Mouse (Mus musculus) megakaryocyte, embryonic 14.5 days (primary cell): ENCODE results near the gene Gm45234. TPM values are rescaled to one million over a fixed set of nuclear protein-coding genes. Genes with fewer than 3 reads are reported as not detected.

ENCODE experiments used
- H3K27me3 ChIP-seq: replicated peaks from 2 replicates; pipeline ENCODE3; 2012; ENCODE audit warnings: inconsistent platforms
- H3K36me3 ChIP-seq: replicated peaks from 2 replicates; pipeline ENCODE3; 2012; ENCODE audit warnings: low read length, inconsistent platforms, mixed read lengths
- H3K4me1 ChIP-seq: 2 replicates; pipeline ENCODE4 v1.6.1; 2012; ENCODE audit warnings: inconsistent platforms
- H3K4me3 ChIP-seq: replicated peaks from 2 replicates; pipeline ENCODE3; 2012; ENCODE audit warnings: moderate library complexity, mild to moderate bottlenecking, inconsistent platforms
- H3K9me3 ChIP-seq: 2 replicates; pipeline ENCODE4 v1.6.1; 2012; ENCODE audit warnings: inconsistent platforms
- FLI1 ChIP-seq: IDR thresholded peaks from 2 replicates; pipeline ENCODE4 v1.6.1; 2012; ENCODE audit warnings: low read length, inconsistent platforms, mixed read lengths
- GATA1 ChIP-seq: IDR thresholded peaks from 3 replicates; pipeline ENCODE4 v1.6.1; 2012; ENCODE audit warnings: mixed read lengths, low read length, inconsistent platforms, borderline replicate concordance
- polyA plus RNA-seq: library from polyadenylated mRNA; stranded (reverse); fragments of >175 nt; gene quantifications from 2 replicates; pipeline ENCODE4 v1.2.3, GENCODE M21; 2012; ENCODE audit warnings: low replicate concordance; ENCODE audit not compliant: insufficient read depth

Gm45234 gene
- polyA plus RNA-seq, 1 experiment = not detected

DNA sequence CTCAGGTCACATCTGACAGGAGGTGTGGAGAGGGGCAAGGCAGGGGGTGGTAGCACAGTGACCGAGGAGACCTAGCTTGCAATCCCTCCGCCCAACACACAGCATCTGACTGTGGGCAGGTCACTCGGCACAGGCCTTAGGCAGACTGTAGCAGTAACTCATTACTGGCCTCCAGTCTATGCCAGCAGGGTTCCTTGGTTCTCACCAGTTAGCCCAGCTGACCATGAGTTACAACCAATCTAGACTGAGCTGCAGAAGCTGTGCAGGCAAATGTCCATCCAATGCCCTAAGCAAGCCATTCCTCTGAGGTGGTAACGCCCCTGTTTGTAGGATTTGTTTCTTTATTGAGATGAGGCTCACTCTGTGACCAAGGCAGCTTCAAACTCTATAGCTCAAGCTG lies 56.5 kb downstream of the Gm45234 start:
- H3K4me3 ChIP-seq = no peak overlapping the region
- H3K4me1 ChIP-seq = peaks cover 43% of the 10 kb centered on the region
- TF ChIP-seq GATA1 = no peak
- no peak for TF ChIP-seq FLI1
- H3K9me3 ChIP-seq = no peaks in the 10 kb centered on the region
- no peaks in the 10 kb centered on the region for H3K27me3 ChIP-seq
- peaks cover 97% of the 10 kb centered on the region for H3K36me3 ChIP-seq

GRCm38 (mm10) chr6:124698751-124699150 lies 57.1 kb downstream of the Gm45234 start:
- no peaks in the 10 kb centered on the region for H3K9me3 ChIP-seq
- peaks cover 97% of the 10 kb centered on the region for H3K36me3 ChIP-seq
- no peak overlapping the region for H3K4me3 ChIP-seq
- H3K4me1 ChIP-seq = peaks cover 48% of the 10 kb centered on the region
- H3K27me3 ChIP-seq = no peaks in the 10 kb centered on the region
- no peak for TF ChIP-seq FLI1
- no peak for TF ChIP-seq GATA1

DNA sequence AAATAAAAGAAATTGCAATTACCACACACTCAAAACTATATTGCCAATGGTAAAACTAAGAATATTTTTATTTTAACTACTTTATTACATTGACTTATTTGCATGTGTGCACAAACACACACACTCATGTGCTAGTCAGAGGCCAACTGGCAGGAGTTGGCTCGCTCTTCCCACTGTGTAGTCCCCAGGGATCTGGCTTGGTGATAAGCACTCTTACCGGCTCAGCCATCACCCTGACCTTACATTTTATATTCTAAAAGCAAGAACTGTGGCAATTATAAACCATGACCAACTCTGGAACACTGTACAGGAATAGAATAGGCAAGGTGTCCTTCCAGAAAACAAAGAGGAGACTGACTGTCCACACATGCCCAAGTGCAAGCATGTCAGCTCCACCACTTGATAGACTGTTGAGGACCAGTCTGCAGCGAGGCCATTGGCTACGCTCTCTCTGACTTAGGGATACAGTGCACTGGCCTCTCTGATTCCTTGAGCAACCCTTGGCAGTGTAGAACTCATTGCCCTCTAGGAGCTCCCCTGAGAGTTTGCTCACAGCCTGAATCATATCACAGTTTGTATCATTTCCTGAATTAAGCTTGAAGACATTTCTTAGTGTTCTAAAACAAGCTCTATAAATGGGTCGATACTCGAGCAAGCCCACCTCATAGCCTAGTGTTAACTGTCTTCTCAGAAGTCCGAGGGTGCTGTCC lies 59.2 kb downstream of the Gm45234 start:
- no peak for TF ChIP-seq FLI1
- Histone ChIP-seq H3K4me1 (peaks cover 48% of the 10 kb centered on the region), H3K36me3 (peaks cover 95% of the 10 kb centered on the region)

GRCm38 (mm10) chr6:124694166-124694955 lies 61.5 kb downstream of the Gm45234 start:
- no peaks in the 10 kb centered on the region for H3K27me3 ChIP-seq
- H3K36me3 ChIP-seq = peaks cover 85% of the 10 kb centered on the region
- H3K4me1 ChIP-seq = peaks cover 39% of the 10 kb centered on the region
- H3K9me3 ChIP-seq = 0 out of 2 replicates have a peak, but pooled peaks cover 3% of the 10 kb centered on the region
- H3K4me3 ChIP-seq = no peak overlapping the region
- TF ChIP-seq FLI1 (no peak), GATA1 (no peak)

More for the DNA sequence above, 59.2 kb downstream of the Gm45234 start:
- H3K9me3 ChIP-seq = 0 out of 2 replicates have a peak, but pooled peaks cover 3% of the 10 kb centered on the region
- no peaks in the 10 kb centered on the region for H3K27me3 ChIP-seq
- no peak overlapping the region for H3K4me3 ChIP-seq

GRCm38 (mm10) chr6:124693243-124693981 lies 62.4 kb downstream of the Gm45234 start:
- Histone ChIP-seq H3K4me1 (peaks cover 44% of the 10 kb centered on the region), H3K4me3 (no peak overlapping the region), H3K27me3 (no peaks in the 10 kb centered on the region), H3K9me3 (0 out of 2 replicates have a peak, but pooled peaks cover 3% of the 10 kb centered on the region), H3K36me3 (peaks cover 76% of the 10 kb centered on the region)
- TF ChIP-seq GATA1 (no peak), FLI1 (no peak)

- H3K27me3 ChIP-seq = no peaks in the 10 kb centered on the region
- H3K9me3 ChIP-seq = 0 out of 2 replicates have a peak, but pooled peaks cover 3% of the 10 kb centered on the region
- no peak for TF ChIP-seq GATA1
- no peak for TF ChIP-seq FLI1
- H3K4me3 ChIP-seq = no peak overlapping the region
- peaks cover 69% of the 10 kb centered on the region for H3K4me1 ChIP-seq
- peaks cover 57% of the 10 kb centered on the region for H3K36me3 ChIP-seq
These were observed 65.3 kb downstream of the Gm45234 start for GRCm38 (mm10) chr6:124690517-124690916.

Other genes starting within 250 kb of the Gm45234 start
- gene C1ra, start 243.6 kb downstream of the Gm45234 start, polyA plus RNA-seq = 0.54 TPM in 1 of 2 replicates, not detected in the other
- gene C1s1, start 213.7 kb downstream of the Gm45234 start, polyA plus RNA-seq = 0.04 TPM in 1 of 2 replicates, not detected in the other
- not detected in 2 replicates for gene C1rb, start 185.7 kb downstream of the Gm45234 start, polyA plus RNA-seq
- gene C1s2, start 119.9 kb downstream of the Gm45234 start, polyA plus RNA-seq = not detected in 2 replicates
- gene Lpcat3, start 93.0 kb downstream of the Gm45234 start, polyA plus RNA-seq = 119 and 190 TPM in 2 replicates
- 46.3 and 153 TPM in 2 replicates for gene Emg1, start 43.8 kb downstream of the Gm45234 start, polyA plus RNA-seq
- 72.8 and 150 TPM in 2 replicates for gene Phb2, start 43.7 kb downstream of the Gm45234 start, polyA plus RNA-seq
- gene Ptpn6, start 17.3 kb downstream of the Gm45234 start, polyA plus RNA-seq = 19.9 and 20.1 TPM in 2 replicates
- gene Grcc10, start 14.6 kb downstream of the Gm45234 start, polyA plus RNA-seq = 11.7 and 65.2 TPM in 2 replicates
- 38.5 and 97.6 TPM in 2 replicates for gene Atn1, start 503 bp upstream of the Gm45234 start, polyA plus RNA-seq
- gene Eno2, start 13.7 kb upstream of the Gm45234 start, polyA plus RNA-seq = 5.8 and 6.2 TPM in 2 replicates
- gene Lrrc23, start 23.7 kb upstream of the Gm45234 start, polyA plus RNA-seq = not detected in 2 replicates
- 42.5 and 52.2 TPM in 2 replicates for gene Spsb2, start 52.6 kb upstream of the Gm45234 start, polyA plus RNA-seq
- 74.5 and 552 TPM in 2 replicates for gene Tpi1, start 58.3 kb upstream of the Gm45234 start, polyA plus RNA-seq
- gene Usp5, start 73.5 kb upstream of the Gm45234 start, polyA plus RNA-seq = 35.1 and 61.7 TPM in 2 replicates
- gene Cdca3, start 73.5 kb upstream of the Gm45234 start, polyA plus RNA-seq = 27.2 and 32.4 TPM in 2 replicates
- gene Gnb3, start 84.3 kb upstream of the Gm45234 start, polyA plus RNA-seq = not detected in 2 replicates
- gene P3h3, start 101.7 kb upstream of the Gm45234 start, polyA plus RNA-seq = 5.5 TPM in 1 of 2 replicates, not detected in the other
- gene Gpr162, start 108.0 kb upstream of the Gm45234 start, polyA plus RNA-seq = 0.82 and 7.7 TPM in 2 replicates
- gene Cd4, start 132.2 kb upstream of the Gm45234 start, polyA plus RNA-seq = 0.35 TPM in 1 of 2 replicates, not detected in the other
- 0.62 TPM in 1 of 2 replicates, not detected in the other for gene Lag3, start 155.7 kb upstream of the Gm45234 start, polyA plus RNA-seq
- gene Ptms, start 164.1 kb upstream of the Gm45234 start, polyA plus RNA-seq = 330 and 450 TPM in 2 replicates
- gene Mlf2, start 175.4 kb upstream of the Gm45234 start, polyA plus RNA-seq = 183 and 362 TPM in 2 replicates
- 46.8 and 55.7 TPM in 2 replicates for gene Cops7a, start 209.5 kb upstream of the Gm45234 start, polyA plus RNA-seq
- 2.5 and 7.7 TPM in 2 replicates for gene Pianp, start 240.7 kb upstream of the Gm45234 start, polyA plus RNA-seq